Comparison of ENCODE assay signal across 29 mouse cellular contexts in the genomic region with DNA sequence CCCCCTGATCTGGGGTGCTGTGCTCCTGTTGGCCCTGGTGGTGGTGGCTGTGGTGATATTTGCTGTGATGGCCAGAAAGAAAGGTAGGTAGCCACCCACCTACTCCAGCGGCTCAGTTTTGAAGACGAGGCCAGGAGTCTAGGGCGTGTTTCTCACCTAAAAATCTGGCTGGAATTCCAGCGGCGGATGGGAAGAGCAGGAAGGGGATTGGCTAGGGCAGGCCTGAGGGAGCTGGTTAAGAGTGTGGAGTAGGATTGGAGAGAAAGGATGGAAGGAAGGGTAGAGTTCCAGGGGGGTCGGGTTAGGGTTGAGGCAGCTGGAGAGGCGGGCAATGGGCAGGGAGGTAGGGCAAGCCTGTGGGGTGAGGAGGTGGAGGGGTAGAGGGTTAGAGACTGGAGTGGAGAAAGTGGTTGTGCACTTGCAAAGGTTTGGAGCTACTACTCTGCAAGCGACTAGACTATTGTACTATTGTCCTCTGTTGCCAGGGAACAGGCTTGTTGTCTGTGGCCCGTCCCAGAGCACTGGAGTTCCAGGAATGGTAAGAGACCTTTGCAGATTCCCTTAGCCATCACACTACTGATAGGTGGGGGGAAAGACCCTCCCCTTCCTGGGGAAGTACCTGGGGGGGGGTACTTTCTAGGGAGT. TPM values are rescaled to one million over a fixed set of nuclear protein-coding genes. Genes with fewer than 3 reads are reported as not detected.
DNase-seq lines count a peak whose midpoint lies in the region; ATAC-seq lines count a peak whose summit lies in the region.
"Had no signal": no experiment of that assay in that cellular context is flagged by ENCODE, and none has a peak within 500 bp of the region (broad histone marks: within the 10 kb centered on the region; RNA-seq: fewer than 3 reads in every experiment).

No protein-coding gene starts in this region.

- DNase-seq in heart, adult 11 months: peak; percentile 80
- peak; percentile 35 for DNase-seq in ES-CJ7 (ENCODE audit: low read depth, low spot score)
- peak; percentile 65 for DNase-seq in ZHBTc4 (ENCODE audit: low read depth, low spot score)
- DNase-seq: adrenal gland, postnatal 14 days; B cell, adult 2 months; cerebellum, adult 11 months; cerebellum, adult 2 months; cerebellum, adult 9-11 months; cerebellum, postnatal 25 days; forebrain, postnatal 0 days; gastrocnemius, adult 2 months; gastrocnemius, postnatal 14 days; heart, adult 2 months; heart, postnatal 36 days; kidney, adult 18-20 months had no signal

- H3K36me3 ChIP-seq in heart, embryonic 11.5 days (ENCODE audit: control insufficient read depth, insufficient read depth, low read length): no peaks in the 10 kb centered on the region
- H3K36me3 ChIP-seq in hindbrain, embryonic 16.5 days (ENCODE audit: control insufficient read depth, insufficient read depth, low read length): no peaks in the 10 kb centered on the region
- no peaks in the 10 kb centered on the region for H3K36me3 ChIP-seq in hindbrain, embryonic 12.5 days
- H3K36me3 ChIP-seq: heart, embryonic 10.5 days had no signal

- no peak overlapping the region for H3K4me3 ChIP-seq in heart, embryonic 11.5 days (ENCODE audit: low read depth, low read length)
- H3K4me3 ChIP-seq in hindbrain, embryonic 16.5 days (ENCODE audit: low read length): no peak overlapping the region
- H3K4me3 ChIP-seq in hindbrain, embryonic 12.5 days: no peak overlapping the region
- H3K4me3 ChIP-seq: gastrocnemius, adult 2 months; heart, adult 2 months; heart, embryonic 10.5 days had no signal

- no peak overlapping the region for H3K27ac ChIP-seq in heart, embryonic 11.5 days (ENCODE audit: low read depth, low read length)
- H3K27ac ChIP-seq in hindbrain, embryonic 16.5 days (ENCODE audit: low read depth, low read length): no peak overlapping the region
- H3K27ac ChIP-seq in hindbrain, embryonic 12.5 days: no peak overlapping the region
- H3K27ac ChIP-seq: gastrocnemius, adult 2 months; heart, adult 2 months; heart, embryonic 10.5 days; hindbrain, postnatal 0 days had no signal

- 59% methylated on average over 9 of the region's 9 CpGs for WGBS in heart, embryonic 11.5 days (ENCODE audit: insufficient replicate concordance)
- 69% methylated on average over 9 of the region's 9 CpGs for WGBS in hindbrain, embryonic 16.5 days
- WGBS in hindbrain, embryonic 12.5 days: 69% methylated on average over 9 of the region's 9 CpGs

- H3K4me2 ChIP-seq in heart, embryonic 11.5 days: no peak overlapping the region
- H3K4me2 ChIP-seq in hindbrain, embryonic 16.5 days (ENCODE audit: low read length): no peak overlapping the region
- H3K4me2 ChIP-seq in hindbrain, embryonic 12.5 days (replicated peaks): no peak overlapping the region

- H3K9me3 ChIP-seq in heart, embryonic 11.5 days (replicated peaks; ENCODE audit: control insufficient read depth, low read length): no peaks in the 10 kb centered on the region
- no peaks in the 10 kb centered on the region for H3K9me3 ChIP-seq in hindbrain, embryonic 16.5 days (ENCODE audit: control insufficient read depth, low read length)
- no peaks in the 10 kb centered on the region for H3K9me3 ChIP-seq in hindbrain, embryonic 12.5 days (replicated peaks)
- H3K9me3 ChIP-seq: heart, embryonic 10.5 days had no signal

- no peak for ATAC-seq in heart, embryonic 11.5 days (replicated peaks; ENCODE audit: insufficient number of reproducible peaks, low FRiP score, low TSS enrichment)
- peak; percentile 30; the same call in 1 of the 2 replicates for ATAC-seq in hindbrain, embryonic 16.5 days
- ATAC-seq in hindbrain, embryonic 12.5 days (ENCODE audit: low FRiP score): no peak
- ATAC-seq in erythroblast, adult 5-6 weeks (replicated peaks; ENCODE audit: low FRiP score, poor library complexity, severe bottlenecking): no peak
- ATAC-seq: forebrain, embryonic 14.5 days; forebrain, postnatal 0 days; hindbrain, postnatal 0 days; inflammation-experienced regulatory T-cells, adult 6 months; intestine, embryonic 16.5 days had no signal

- H3K4me1 ChIP-seq in heart, embryonic 11.5 days (ENCODE audit: control insufficient read depth, insufficient read depth, low read length): peaks cover 5% of the 10 kb centered on the region; the same call in 1 of the 2 replicates
- no peaks in the 10 kb centered on the region for H3K4me1 ChIP-seq in hindbrain, embryonic 16.5 days (ENCODE audit: control insufficient read depth, insufficient read depth, low read depth, low read length)
- no peaks in the 10 kb centered on the region for H3K4me1 ChIP-seq in hindbrain, embryonic 12.5 days

- H3K27me3 ChIP-seq in heart, embryonic 11.5 days (ENCODE audit: control insufficient read depth, insufficient read depth, low read length): no peaks in the 10 kb centered on the region
- no peaks in the 10 kb centered on the region for H3K27me3 ChIP-seq in hindbrain, embryonic 16.5 days (replicated peaks; ENCODE audit: control insufficient read depth, insufficient read depth, low read length)
- H3K27me3 ChIP-seq in hindbrain, embryonic 12.5 days: no peaks in the 10 kb centered on the region

- no peak overlapping the region for H3K9ac ChIP-seq in heart, embryonic 11.5 days (ENCODE audit: low read depth, low read length)
- H3K9ac ChIP-seq in hindbrain, embryonic 16.5 days (ENCODE audit: low read depth, low read length): no peak overlapping the region
- no peak overlapping the region for H3K9ac ChIP-seq in hindbrain, embryonic 12.5 days
- H3K9ac ChIP-seq: forebrain, postnatal 0 days had no signal

RNA-seq across cellular contexts. Expression of gene Treml1, which starts 5.9 kb away (rescaled TPM):
- polyA plus RNA-seq in heart, embryonic 11.5 days (2014; fragmentation: Nextera tagmentation; extraction: Ambion mirVana): 4.3 and 5.0 TPM in 2 replicates
- polyA plus RNA-seq in hindbrain, embryonic 16.5 days (2015; fragmentation: Nextera tagmentation; extraction: Ambion mirVana): 0.49 and 0.76 TPM in 2 replicates
- polyA plus RNA-seq in hindbrain, embryonic 12.5 days (2016; fragmentation: Nextera tagmentation; extraction: Ambion mirVana): 1.7 and 1.8 TPM in 2 replicates
- not detected in 2 replicates for total RNA-seq in erythroblast, adult 5-6 weeks (2015; ENCODE audit: low replicate concordance)
- 0.34 and 1.3 TPM in 2 replicates for total RNA-seq in erythroblast, adult 5-6 weeks (2017; ENCODE audit: low replicate concordance)
- total RNA-seq: CH12.LX; forebrain, postnatal 0 days; gastrocnemius, adult 2 months; gastrocnemius, postnatal 14 days had no signal
- polyA plus RNA-seq: forebrain, postnatal 0 days; hindbrain, postnatal 0 days; inflammation-experienced regulatory T-cells, adult 6 months had no signal

RNA-seq across cellular contexts. Expression of gene Trem2, which starts 19.4 kb away (rescaled TPM):
- polyA plus RNA-seq in heart, embryonic 11.5 days (2014; fragmentation: Nextera tagmentation; extraction: Ambion mirVana): 1.1 and 1.5 TPM in 2 replicates
- polyA plus RNA-seq in hindbrain, embryonic 16.5 days (2015; fragmentation: Nextera tagmentation; extraction: Ambion mirVana): 4.5 and 6.7 TPM in 2 replicates
- 3.5 and 4.3 TPM in 2 replicates for polyA plus RNA-seq in hindbrain, embryonic 12.5 days (2016; fragmentation: Nextera tagmentation; extraction: Ambion mirVana)
- total RNA-seq in erythroblast, adult 5-6 weeks (2015; ENCODE audit: low replicate concordance): 1.9 and 3.1 TPM in 2 replicates
- total RNA-seq in erythroblast, adult 5-6 weeks (2017; ENCODE audit: low replicate concordance): 2.6 and 3.2 TPM in 2 replicates
- total RNA-seq: CH12.LX; common myeloid progenitor, adult 5-6 weeks had no signal
- polyA plus RNA-seq: inflammation-experienced regulatory T-cells, adult 6 months had no signal

RNA-seq across cellular contexts. Expression of gene Nfya, which starts 44.1 kb away (rescaled TPM):
- 16.9 and 19.6 TPM in 2 replicates for polyA plus RNA-seq in heart, embryonic 11.5 days (2014; fragmentation: Nextera tagmentation; extraction: Ambion mirVana)
- polyA plus RNA-seq in hindbrain, embryonic 16.5 days (2015; fragmentation: Nextera tagmentation; extraction: Ambion mirVana): 8.9 and 10.6 TPM in 2 replicates
- 16.7 and 18.6 TPM in 2 replicates for polyA plus RNA-seq in hindbrain, embryonic 12.5 days (2016; fragmentation: Nextera tagmentation; extraction: Ambion mirVana)
- 44.0 and 47.2 TPM in 2 replicates for total RNA-seq in erythroblast, adult 5-6 weeks (2015; ENCODE audit: low replicate concordance)
- total RNA-seq in erythroblast, adult 5-6 weeks (2017; ENCODE audit: low replicate concordance): 30.6 and 42.7 TPM in 2 replicates

RNA-seq across cellular contexts. Expression of gene Oard1, which starts 44.2 kb away (rescaled TPM):
- polyA plus RNA-seq in heart, embryonic 11.5 days (2014; fragmentation: Nextera tagmentation; extraction: Ambion mirVana): 47.4 and 48.0 TPM in 2 replicates
- polyA plus RNA-seq in hindbrain, embryonic 16.5 days (2015; fragmentation: Nextera tagmentation; extraction: Ambion mirVana): 33.2 and 34.3 TPM in 2 replicates
- 52.4 and 61.5 TPM in 2 replicates for polyA plus RNA-seq in hindbrain, embryonic 12.5 days (2016; fragmentation: Nextera tagmentation; extraction: Ambion mirVana)
- total RNA-seq in erythroblast, adult 5-6 weeks (2015; ENCODE audit: low replicate concordance): 28.2 and 32.1 TPM in 2 replicates
- 31.6 and 34.2 TPM in 2 replicates for total RNA-seq in erythroblast, adult 5-6 weeks (2017; ENCODE audit: low replicate concordance)

RNA-seq across cellular contexts. Expression of gene B430306N03Rik, which starts 49.7 kb away (rescaled TPM):
- 0.30 TPM in 1 of 2 replicates, not detected in the other for polyA plus RNA-seq in heart, embryonic 11.5 days (2014; fragmentation: Nextera tagmentation; extraction: Ambion mirVana)
- 0.06 and 0.14 TPM in 2 replicates for polyA plus RNA-seq in hindbrain, embryonic 16.5 days (2015; fragmentation: Nextera tagmentation; extraction: Ambion mirVana)
- 0.05 TPM in 1 of 2 replicates, not detected in the other for polyA plus RNA-seq in hindbrain, embryonic 12.5 days (2016; fragmentation: Nextera tagmentation; extraction: Ambion mirVana)
- total RNA-seq in erythroblast, adult 5-6 weeks (2015; ENCODE audit: low replicate concordance): 17.5 and 20.1 TPM in 2 replicates
- total RNA-seq in erythroblast, adult 5-6 weeks (2017; ENCODE audit: low replicate concordance): 7.0 and 7.2 TPM in 2 replicates
- total RNA-seq: gastrocnemius, adult 2 months had no signal
- polyA plus RNA-seq: embryonic facial prominence, embryonic 11.5 days; forebrain, embryonic 11.5 days; forebrain, embryonic 14.5 days; hindbrain, embryonic 11.5 days; hindbrain, postnatal 0 days had no signal
